Mouse (Mus musculus) C2C12 (cell line): ENCODE data around the gene Hivep2.

Experiments used
- CEBPB ChIP-seq: IDR thresholded peaks from one replicate; pipeline ENCODE4 v1.6.1; 2011; ENCODE audit warnings: low read depth, mild to moderate bottlenecking, control low read depth, moderate library complexity
- CTCF ChIP-seq: IDR thresholded peaks from one replicate; pipeline ENCODE4 v1.5.1; 2011; ENCODE audit not compliant: control insufficient read depth, insufficient read depth, insufficient read length
- FOSL1 ChIP-seq: IDR thresholded peaks from one replicate; pipeline ENCODE4 v1.8.0; 2011; ENCODE audit warnings: mild to moderate bottlenecking, low read length; ENCODE audit not compliant: poor library complexity, insufficient read depth, severe bottlenecking
- MAX ChIP-seq: IDR thresholded peaks from one replicate; pipeline ENCODE4 v1.6.1; 2011; ENCODE audit warnings: mild to moderate bottlenecking, control low read depth
- MYOD1 ChIP-seq: IDR thresholded peaks from one replicate; pipeline ENCODE4 v1.6.1; 2011; ENCODE audit warnings: low read depth; ENCODE audit not compliant: control insufficient read depth, insufficient read length
- MYOG ChIP-seq: IDR thresholded peaks from one replicate; pipeline ENCODE4 v1.6.1; 2011; ENCODE audit not compliant: control insufficient read depth, insufficient read length; ENCODE audit errors: extremely low read depth
- USF1 ChIP-seq: IDR thresholded peaks from one replicate; pipeline ENCODE4 v1.6.1; 2011; ENCODE audit warnings: low read depth, mild to moderate bottlenecking, control low read depth, moderate library complexity

DNA sequence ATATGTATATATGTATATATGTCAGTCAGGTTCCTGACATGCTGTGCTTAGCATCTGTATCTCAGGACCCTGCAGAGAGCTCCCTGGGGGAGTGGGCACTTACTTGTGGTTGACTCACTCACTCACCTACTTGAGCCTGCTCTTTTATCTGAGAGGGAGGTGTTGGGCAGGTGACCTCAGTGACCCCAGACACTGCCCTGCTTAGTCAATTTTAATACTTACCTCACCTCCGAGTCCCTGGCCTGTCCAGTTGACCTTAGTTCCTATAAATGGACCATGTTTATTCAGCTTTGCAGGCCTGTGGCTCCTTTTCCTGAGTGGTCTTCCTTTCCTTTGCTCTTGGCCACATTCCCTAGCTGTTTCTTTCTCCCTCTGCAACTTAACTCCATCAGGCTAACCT lies 61.9 kb downstream of the Hivep2 start:
- no peak for TF ChIP-seq CTCF
- no peak for TF ChIP-seq MAX
- no peak for TF ChIP-seq FOSL1
- TF ChIP-seq MYOD1 = no peak
- TF ChIP-seq CEBPB = no peak
- TF ChIP-seq USF1 = no peak
- TF ChIP-seq MYOG = no peak
